9 mouse cellular contexts compared by ENCODE assay signal in the genomic region with DNA sequence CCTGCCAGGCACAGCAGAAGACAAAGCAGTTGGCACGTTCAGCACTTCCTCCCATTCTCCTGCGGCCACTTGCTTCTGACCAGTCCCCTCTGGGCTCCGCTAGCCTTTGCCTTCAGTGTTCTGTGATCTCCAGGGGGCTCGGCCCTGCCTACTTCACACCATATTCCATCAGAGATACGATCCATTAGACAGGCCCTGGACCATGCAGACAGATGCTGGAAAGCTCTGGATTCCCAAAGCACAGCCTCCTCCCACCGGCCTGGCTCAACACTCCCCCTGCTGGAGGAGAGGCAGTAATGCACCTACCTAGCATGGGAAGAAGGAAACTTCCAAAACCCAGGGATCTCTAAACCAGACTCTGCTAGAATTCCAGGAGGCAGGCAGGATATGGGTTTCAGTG. TPM values are rescaled to one million over a fixed set of nuclear protein-coding genes. Genes with fewer than 3 reads are reported as not detected.
DNase-seq lines count a peak whose midpoint lies in the region; ATAC-seq and TF ChIP-seq lines count a peak whose summit lies in the region.
"Had no signal": no experiment of that assay in that cellular context is flagged by ENCODE, and none has a peak within 500 bp of the region (broad histone marks: within the 10 kb centered on the region; RNA-seq: fewer than 3 reads in every experiment).

No protein-coding gene starts in this region.

- H3K27ac ChIP-seq in heart, adult 2 months, result no peak overlapping the region
- H3K27ac ChIP-seq in forebrain, embryonic 14.5 days (ENCODE audit: low read depth, low read length), result no peak overlapping the region
- no peak overlapping the region for H3K27ac ChIP-seq in kidney, postnatal 0 days
- H3K27ac ChIP-seq in midbrain, embryonic 16.5 days (ENCODE audit: low read length), result 0 out of 2 replicates have a peak overlapping the region, but pooled peaks have one; percentile 35
- H3K27ac ChIP-seq: limb, embryonic 12.5 days had no signal

- H3K4me3 ChIP-seq in heart, adult 2 months, result no peak overlapping the region
- no peak overlapping the region for H3K4me3 ChIP-seq in E14TG2a.4 (replicated peaks; ENCODE audit: low read length)
- H3K4me3 ChIP-seq in forebrain, embryonic 14.5 days (ENCODE audit: low read depth, low read length), result no peak overlapping the region
- no peak overlapping the region for H3K4me3 ChIP-seq in kidney, postnatal 0 days (replicated peaks; ENCODE audit: low read depth, low read length)
- no peak overlapping the region for H3K4me3 ChIP-seq in midbrain, embryonic 16.5 days (ENCODE audit: low read depth, low read length)
- H3K4me3 ChIP-seq: limb, embryonic 12.5 days had no signal

- DNase-seq in heart, adult 2 months, result peak; percentile 27 to 42
- DNase-seq in heart, postnatal 25 days (ENCODE audit: low spot score), result no peak
- DNase-seq in c-Kit-negative CD71-positive TER-119-positive erythroid progenitor cells, embryonic 14.5 days (ENCODE audit: low read depth, low spot score), result peak; percentile 11
- DNase-seq in forebrain, embryonic 14.5 days (ENCODE audit: low spot score), result peak; percentile 73
- DNase-seq in kidney, postnatal 0 days (ENCODE audit: low spot score), result peak; percentile 82
- DNase-seq in thymus, postnatal 4 days, result peak; percentile 30

- no peak overlapping the region for H3K9ac ChIP-seq in heart, adult 2 months (ENCODE audit: low read depth, low read length)
- no peak overlapping the region for H3K9ac ChIP-seq in forebrain, embryonic 14.5 days (ENCODE audit: low read length)
- H3K9ac ChIP-seq in kidney, postnatal 0 days (ENCODE audit: low read depth, low read length), result no peak overlapping the region
- H3K9ac ChIP-seq in midbrain, embryonic 16.5 days (ENCODE audit: low read depth, low read length), result no peak overlapping the region
- H3K9ac ChIP-seq: limb, embryonic 12.5 days had no signal

- no peak overlapping the region for H3K4me2 ChIP-seq in forebrain, embryonic 14.5 days (ENCODE audit: low read length)
- no peak overlapping the region for H3K4me2 ChIP-seq in kidney, postnatal 0 days (ENCODE audit: low read length)
- H3K4me2 ChIP-seq in midbrain, embryonic 16.5 days (ENCODE audit: low read length), result peak overlapping the region; percentile 33; the same call in 1 of the 2 replicates
- H3K4me2 ChIP-seq: limb, embryonic 12.5 days had no signal

- peak; percentile 77 for ATAC-seq in forebrain, embryonic 14.5 days
- ATAC-seq in kidney, postnatal 0 days (replicated peaks; ENCODE audit: low FRiP score, low read depth), result no peak; the same call in 1 of the 2 replicates
- ATAC-seq in midbrain, embryonic 16.5 days, result peak; percentile 77

- H3K4me1 ChIP-seq in heart, adult 2 months (ENCODE audit: control insufficient read depth, insufficient read depth, low read length), result no peaks in the 10 kb centered on the region
- H3K4me1 ChIP-seq in E14TG2a.4 (replicated peaks; ENCODE audit: low read depth, low read length), result no peaks in the 10 kb centered on the region
- no peaks in the 10 kb centered on the region for H3K4me1 ChIP-seq in forebrain, embryonic 14.5 days (ENCODE audit: control insufficient read depth, insufficient read depth, low read length)
- no peaks in the 10 kb centered on the region for H3K4me1 ChIP-seq in kidney, postnatal 0 days (replicated peaks; ENCODE audit: insufficient read depth, low read length)
- H3K4me1 ChIP-seq in midbrain, embryonic 16.5 days (ENCODE audit: control insufficient read depth, insufficient read depth, low read length), result 0 out of 2 replicates have a peak, but pooled peaks cover 4% of the 10 kb centered on the region
- H3K4me1 ChIP-seq: limb, embryonic 12.5 days had no signal

- peak; percentile 62; the same call in 1 of the 2 replicates for TF ChIP-seq EP300 in heart, adult 2 months (IDR thresholded peaks at IDR 0.05; ENCODE audit: insufficient read depth, low read depth, low read length)

- no peaks in the 10 kb centered on the region for H3K36me3 ChIP-seq in heart, adult 2 months (ENCODE audit: control insufficient read depth, insufficient read depth, low read length)
- no peaks in the 10 kb centered on the region for H3K36me3 ChIP-seq in E14TG2a.4 (ENCODE audit: insufficient read depth, low read length)
- H3K36me3 ChIP-seq in forebrain, embryonic 14.5 days (ENCODE audit: control insufficient read depth, insufficient read depth, low read length), result no peaks in the 10 kb centered on the region
- no peaks in the 10 kb centered on the region for H3K36me3 ChIP-seq in kidney, postnatal 0 days (ENCODE audit: insufficient read depth, low read length)
- H3K36me3 ChIP-seq in midbrain, embryonic 16.5 days (ENCODE audit: control insufficient read depth, insufficient read depth, low read length), result 0 out of 2 replicates have a peak, but pooled peaks cover 3% of the 10 kb centered on the region
- H3K36me3 ChIP-seq: limb, embryonic 12.5 days had no signal

- no peaks in the 10 kb centered on the region for H3K27me3 ChIP-seq in heart, adult 2 months (ENCODE audit: control insufficient read depth, insufficient read depth, low read length)
- H3K27me3 ChIP-seq in E14TG2a.4 (ENCODE audit: insufficient read depth, low read length), result peaks cover 23% of the 10 kb centered on the region
- no peaks in the 10 kb centered on the region for H3K27me3 ChIP-seq in forebrain, embryonic 14.5 days (replicated peaks; ENCODE audit: control insufficient read depth, insufficient read depth, low read length)
- 0 out of 2 replicates have a peak, but pooled peaks cover 5% of the 10 kb centered on the region for H3K27me3 ChIP-seq in kidney, postnatal 0 days (ENCODE audit: insufficient read depth, low read length)
- H3K27me3 ChIP-seq in midbrain, embryonic 16.5 days (ENCODE audit: control insufficient read depth, insufficient read depth, low read depth, low read length), result no peaks in the 10 kb centered on the region

- no peak for TF ChIP-seq POLR2A in heart, adult 2 months (IDR thresholded peaks at IDR 0.05; ENCODE audit: insufficient read depth, low read depth, low read length)

- WGBS in heart, adult 2 months, result 31% methylated on average over 6 of the region's 6 CpGs
- 32% methylated on average over 6 of the region's 6 CpGs for WGBS in forebrain, embryonic 14.5 days
- 3% methylated on average over 6 of the region's 6 CpGs for WGBS in kidney, postnatal 0 days
- 36% methylated on average over 6 of the region's 6 CpGs for WGBS in midbrain, embryonic 16.5 days

- no peaks in the 10 kb centered on the region for H3K79me2 ChIP-seq in heart, adult 2 months (replicated peaks; ENCODE audit: control insufficient read depth, insufficient read depth, low read length)

- intact Hi-C loops in heart, adult 2 months (cut with DNase I), result no loop called here
- intact Hi-C loops in heart, postnatal 25 days (cut with DNase I), result no loop called here

- H3K9me3 ChIP-seq in E14TG2a.4 (ENCODE audit: low read length), result no peaks in the 10 kb centered on the region
- no peaks in the 10 kb centered on the region for H3K9me3 ChIP-seq in forebrain, embryonic 14.5 days (replicated peaks; ENCODE audit: control insufficient read depth, low read length)
- no peaks in the 10 kb centered on the region for H3K9me3 ChIP-seq in kidney, postnatal 0 days (replicated peaks; ENCODE audit: low read length)
- no peaks in the 10 kb centered on the region for H3K9me3 ChIP-seq in midbrain, embryonic 16.5 days (replicated peaks; ENCODE audit: control insufficient read depth, low read length, poor library complexity, severe bottlenecking)
- H3K9me3 ChIP-seq: limb, embryonic 12.5 days had no signal

- TF ChIP-seq CTCF in heart, adult 2 months (IDR thresholded peaks at IDR 0.05), result peak; percentile 100
- peak; percentile 92 for TF ChIP-seq CTCF in E14TG2a.4 (conservative IDR thresholded peaks at IDR 0.05; ENCODE audit: low read length)
- TF ChIP-seq CTCF in kidney, postnatal 0 days (IDR thresholded peaks at IDR 0.05; ENCODE audit: low read depth), result peak; percentile 97

RNA-seq across cellular contexts. Expression of a gene that starts 12.8 kb away (rescaled TPM):
- total RNA-seq in heart, adult 2 months (2021), result under 1 TPM; 0.10 to 0.18 TPM
- 0.51 and 0.94 TPM in 2 replicates for polyA plus RNA-seq in heart, adult 2 months (2012; rRNA removed)
- under 1 TPM; 0.06 to 0.16 TPM for total RNA-seq in heart, postnatal 25 days (2021)
- polyA plus RNA-seq in forebrain, embryonic 14.5 days (2014; fragmentation: Nextera tagmentation; extraction: Ambion mirVana), result 1.4 and 1.8 TPM in 2 replicates
- 0.08 and 0.12 TPM in 2 replicates for polyA plus RNA-seq in kidney, postnatal 0 days (2015; fragmentation: Nextera tagmentation; extraction: Ambion mirVana)
- 5.8 and 8.8 TPM in 2 replicates for polyA plus RNA-seq in midbrain, embryonic 16.5 days (2015; fragmentation: Nextera tagmentation; extraction: Ambion mirVana)
- polyA plus RNA-seq: limb, embryonic 12.5 days had no signal

RNA-seq across cellular contexts. Expression of a gene that starts 45.6 kb away (rescaled TPM):
- total RNA-seq in heart, adult 2 months (2021), result 1 to 10 TPM; 2.1 to 2.8 TPM
- polyA plus RNA-seq in heart, adult 2 months (2012; rRNA removed), result 2.3 and 3.9 TPM in 2 replicates
- total RNA-seq in heart, postnatal 25 days (2021), result 1 to 10 TPM; 1.5 to 2.4 TPM
- polyA plus RNA-seq in forebrain, embryonic 14.5 days (2014; fragmentation: Nextera tagmentation; extraction: Ambion mirVana), result 12.8 and 15.4 TPM in 2 replicates
- 4.2 and 4.9 TPM in 2 replicates for polyA plus RNA-seq in kidney, postnatal 0 days (2015; fragmentation: Nextera tagmentation; extraction: Ambion mirVana)
- polyA plus RNA-seq in midbrain, embryonic 16.5 days (2015; fragmentation: Nextera tagmentation; extraction: Ambion mirVana), result 17.5 and 23.3 TPM in 2 replicates
